Mouse (Mus musculus): ENCODE measurements around the gene Ptprn.
A peak's percentile ranks its signal among the peaks of the same experiment; 100 is the strongest.

DNA sequence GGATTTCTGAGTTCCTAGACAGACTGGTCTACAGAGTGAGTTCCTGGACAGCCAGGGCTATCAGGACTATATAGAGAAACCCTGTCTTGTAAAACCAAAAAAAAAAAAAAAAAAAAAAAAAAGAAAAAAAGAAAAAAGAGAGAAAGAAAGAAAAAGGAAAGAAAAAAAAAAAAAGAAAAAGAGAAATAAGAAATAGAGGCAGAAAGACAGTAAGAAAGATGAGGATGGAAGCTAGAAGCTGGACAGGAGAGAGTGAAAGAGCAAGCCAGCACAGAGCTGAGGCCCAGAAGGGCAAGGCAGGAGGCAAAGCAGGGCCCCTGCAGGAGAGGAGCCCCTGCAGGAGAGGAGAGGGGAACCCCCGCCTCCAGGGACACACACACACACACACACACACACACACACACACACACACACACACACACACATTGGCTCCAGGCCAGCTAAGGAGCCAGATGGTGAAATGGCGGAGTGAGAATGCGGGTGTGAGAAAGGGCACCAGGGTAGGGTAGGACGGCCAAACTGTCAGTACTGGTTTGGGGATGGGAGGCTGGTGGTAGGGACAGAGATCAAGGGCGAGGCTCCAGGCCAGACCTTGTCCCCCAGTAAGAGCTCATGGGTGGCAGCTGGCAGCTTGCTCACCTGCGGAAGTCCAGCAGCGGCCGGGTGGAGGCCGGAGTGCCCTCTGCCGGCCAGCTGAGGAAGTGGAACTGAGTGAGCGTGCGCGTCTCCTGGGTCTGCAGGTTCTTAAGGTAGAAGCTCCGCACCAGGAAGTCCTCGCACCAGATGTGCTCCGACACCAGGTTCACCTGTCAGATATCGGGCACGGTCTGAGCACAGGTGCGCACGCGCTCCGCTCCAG, 13.0 kb downstream of the Ptprn start:
- peak; percentile 71 for TF ChIP-seq CTCF (IDR thresholded peaks at IDR 0.05; ENCODE audit: low read depth)
- TF ChIP-seq EP300 (IDR thresholded peaks at IDR 0.05; ENCODE audit: low read depth): no peak

Data from heart, postnatal 0 days (tissue).